Mouse (Mus musculus): ENCODE results near the gene Traf2.

DNA sequence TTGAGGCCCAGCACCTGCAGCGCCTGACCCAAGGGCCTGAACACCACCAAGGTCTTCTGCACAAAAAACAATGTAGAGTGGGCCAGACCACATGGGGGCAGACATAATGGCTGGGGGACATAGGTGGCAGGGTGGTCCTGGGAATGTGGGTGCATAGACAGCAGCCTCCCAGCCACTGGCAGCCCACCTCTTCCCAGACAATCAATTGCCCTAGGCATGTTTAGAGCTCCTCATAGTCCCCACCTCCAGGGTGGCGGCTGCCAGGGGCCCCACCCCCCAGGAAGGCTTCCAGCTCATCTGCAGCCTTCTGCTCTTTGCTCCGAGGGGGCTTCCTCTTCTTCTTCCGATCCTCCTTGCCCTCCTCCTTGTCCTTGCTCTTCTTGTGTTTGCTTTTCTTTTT is 36.8 kb upstream of the Traf2 start:
- TF ChIP-seq CTCF (IDR thresholded peaks at IDR 0.05; ENCODE audit: insufficient read depth, low read length), result no peak
- no peak for TF ChIP-seq POLR2A (IDR thresholded peaks at IDR 0.05; ENCODE audit: borderline replicate concordance, extremely low read depth, low read depth, low read length)
